Mouse (Mus musculus) midbrain, embryonic 13.5 days (tissue): ENCODE data around the gene Alkbh4. TPM values are rescaled to one million over a fixed set of nuclear protein-coding genes. Genes with fewer than 3 reads are reported as not detected.

Source experiments
- microRNA-seq: library from miRNA; unstranded; fragments of <30 nt; microRNA quantifications from one replicate; pipeline ENCODE4, GENCODE M21; 2016
- polyA plus RNA-seq: library from polyadenylated mRNA; unstranded; fragments of >200 nt; fragmentation: Nextera tagmentation; extraction: Ambion mirVana; gene quantifications from 2 replicates; pipeline ENCODE4 v1.2.1, GENCODE M21; 2015

Gene Alkbh4
- polyA plus RNA-seq, 1 experiment from 2014 or later, result 23.6 TPM

Small RNA genes within 50 kb of the gene (microRNA-seq; reads per million reads assigned to microRNA genes)
- not detected for gene Mir7035

Other genes starting within 250 kb of the Alkbh4 start
- gene Hspb1, start 248.2 kb upstream of the Alkbh4 start, polyA plus RNA-seq, result 6.8 and 7.1 TPM in 2 replicates
- gene Ywhag, start 201.5 kb upstream of the Alkbh4 start, polyA plus RNA-seq, result 627 and 632 TPM in 2 replicates
- gene Ssc4d, start 161.6 kb upstream of the Alkbh4 start, polyA plus RNA-seq, result 1.0 and 1.4 TPM in 2 replicates
- gene Zp3, start 156.0 kb upstream of the Alkbh4 start, polyA plus RNA-seq, result 0.24 TPM in 1 of 2 replicates, not detected in the other
- gene Dtx2, start 141.3 kb upstream of the Alkbh4 start, polyA plus RNA-seq, result 28.5 and 28.8 TPM in 2 replicates
- gene Upk3b, start 97.7 kb upstream of the Alkbh4 start, polyA plus RNA-seq, result 0.05 TPM in 1 of 2 replicates, not detected in the other
- gene Upk3bl, start 81.7 kb upstream of the Alkbh4 start, polyA plus RNA-seq, result not detected in 2 replicates
- gene Rasa4, start 52.2 kb upstream of the Alkbh4 start, polyA plus RNA-seq, result 13.7 and 16.4 TPM in 2 replicates
- 242 TPM in 2 replicates for gene Polr2j, start 19.5 kb upstream of the Alkbh4 start, polyA plus RNA-seq
- gene Lrwd1, start 72 bp upstream of the Alkbh4 start, polyA plus RNA-seq, result 31.7 and 33.8 TPM in 2 replicates
- 30.6 and 31.0 TPM in 2 replicates for gene Orai2, start 34.6 kb downstream of the Alkbh4 start, polyA plus RNA-seq
- 68.4 and 70.2 TPM in 2 replicates for gene Prkrip1, start 62.8 kb downstream of the Alkbh4 start, polyA plus RNA-seq
- 20.3 and 25.6 TPM in 2 replicates for gene Sh2b2, start 110.4 kb downstream of the Alkbh4 start, polyA plus RNA-seq